Mouse (Mus musculus) gastrocnemius, adult 8-10 months (tissue): ENCODE results near the gene Gm3278. TPM values are rescaled to one million over a fixed set of nuclear protein-coding genes. Genes with fewer than 3 reads are reported as not detected.
"Not testable (repeated sequence)": the region's sequence is repeated elsewhere in the genome, so short reads cannot be mapped to it uniquely, and the experiment has no call there.

Source experiments
- DNase-seq, 2 experiments: peaks; one replicate each; pipeline ENCODE4 v3.0.0; 2022; ENCODE audit warnings: low spot score in 2 of 2
- total RNA-seq, 4 experiments: library from RNA; stranded (reverse); gene quantifications; 2 replicates each; pipeline ENCODE4 v1.2.4; 2022

Gm3278 gene
- not detected for total RNA-seq

DNA sequence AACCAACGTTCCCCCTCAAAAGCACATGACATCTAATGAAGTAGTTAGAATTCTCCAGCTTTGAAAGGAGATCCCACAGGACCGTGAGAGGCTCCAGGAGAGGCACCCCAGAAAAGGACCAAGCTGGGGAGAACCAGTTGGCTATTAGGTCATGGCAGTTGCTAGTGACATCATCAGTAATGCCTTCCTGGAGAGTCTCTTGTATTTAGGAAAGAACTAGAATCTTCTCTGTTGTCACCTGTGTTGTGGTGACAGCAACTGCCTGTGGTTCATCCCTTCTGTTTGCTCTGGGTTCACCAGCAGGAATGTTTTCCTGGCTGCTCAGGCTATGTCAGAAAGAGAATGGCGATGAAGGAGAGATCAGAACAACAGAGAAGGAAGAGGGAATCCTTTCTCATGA, at the start of gene Gm3278:
Gene Gm3278 (plus strand): TSS at position 301 of the 400 bp plus-strand sequence.
- DNase-seq, result not testable (repeated sequence)

- DNase-seq, result not testable (repeated sequence)
Measured at GRCm38 (mm10) chr14:4855299-4855980, 36.8 kb upstream of the Gm3278 start, which contains the start of gene Gm3264. Gene Gm3264 (plus strand): TSS chr14:4855576.

Other genes starting within 250 kb of the Gm3278 start
- not detected for gene Gm3239, start 228.2 kb upstream of the Gm3278 start, total RNA-seq
- gene Gm7876, start 183.2 kb upstream of the Gm3278 start, total RNA-seq, result not detected
- gene Gm3252, start 165.6 kb upstream of the Gm3278 start, total RNA-seq, result under 1 TPM in 1 of 4 experiments, not detected in 3; 0.12 TPM
- not detected for gene Gm9602, start 116.1 kb upstream of the Gm3278 start, total RNA-seq
- gene Gm3269, start 54.3 kb upstream of the Gm3278 start, total RNA-seq, result under 1 TPM in 1 of 4 experiments, not detected in 3; 0.20 TPM
- not detected for gene Gm3264, start 36.8 kb upstream of the Gm3278 start, total RNA-seq
- under 1 TPM in 1 of 4 experiments, not detected in 3; 0.31 TPM for gene Gm8297, start 91.5 kb downstream of the Gm3278 start, total RNA-seq
- gene Gm3298, start 123.5 kb downstream of the Gm3278 start, total RNA-seq, result not detected
- gene 4930555G01Rik, start 158.2 kb downstream of the Gm3278 start, total RNA-seq, result not detected
- not detected for gene Gm8281, start 178.6 kb downstream of the Gm3278 start, total RNA-seq
- gene Gm8279, start 239.1 kb downstream of the Gm3278 start, total RNA-seq, result not detected